Mouse (Mus musculus) cerebellum, adult 8-10 months (tissue): ENCODE measurements around the gene Gm28305.

Experiments
- DNase-seq: peaks from one replicate; pipeline ENCODE4 v3.0.0; 2022

The Gm28305 gene

GRCm38 (mm10) chr9:104070863-104071604, 30.6 kb downstream of the Gm28305 start:
- DNase-seq = no peak

GRCm38 (mm10) chr9:104075808-104076207, 35.3 kb downstream of the Gm28305 start:
- no peak for DNase-seq

DNA sequence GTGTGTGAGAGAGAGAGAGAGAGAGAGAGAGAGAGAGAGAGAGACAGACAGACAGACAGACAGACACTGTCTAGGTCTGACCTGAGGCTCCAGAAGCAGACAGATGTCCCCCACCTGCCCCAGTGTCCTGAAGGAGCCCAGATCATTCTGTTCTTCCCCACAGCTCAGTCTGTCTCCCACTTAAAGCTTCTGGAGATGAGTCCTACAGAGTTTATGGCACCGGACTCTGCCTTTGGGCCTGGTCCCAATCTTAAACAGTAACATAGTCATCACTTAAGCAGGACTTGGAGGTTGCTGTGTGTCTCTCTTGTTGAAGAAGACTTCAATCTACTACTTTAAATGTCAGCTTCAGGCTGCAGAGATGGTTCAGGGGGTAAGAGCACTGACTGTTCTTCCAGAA, 38.3 kb downstream of the Gm28305 start:
- DNase-seq = no peak

DNA sequence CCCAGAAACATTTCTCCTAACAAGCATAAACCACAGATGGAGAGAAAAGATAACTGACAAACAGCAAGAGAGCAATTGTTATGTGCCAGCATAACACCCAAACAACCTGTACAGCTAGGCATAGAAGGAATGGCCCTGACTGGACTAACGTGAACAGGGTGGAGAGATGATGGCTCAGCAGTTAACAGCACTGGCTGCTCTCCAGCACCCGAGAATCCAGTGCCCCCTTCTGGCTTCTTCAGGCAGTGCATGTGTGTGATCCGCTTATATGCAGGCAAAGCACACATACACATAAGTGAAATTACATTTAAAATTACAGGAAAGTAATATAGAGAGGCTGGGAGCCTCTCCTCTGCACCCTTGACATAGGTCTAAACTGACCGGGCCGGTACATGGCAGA, 38.9 kb downstream of the Gm28305 start:
- DNase-seq = no peak

GRCm38 (mm10) chr9:104080038-104080437, 39.6 kb downstream of the Gm28305 start:
- DNase-seq = no peak

DNA sequence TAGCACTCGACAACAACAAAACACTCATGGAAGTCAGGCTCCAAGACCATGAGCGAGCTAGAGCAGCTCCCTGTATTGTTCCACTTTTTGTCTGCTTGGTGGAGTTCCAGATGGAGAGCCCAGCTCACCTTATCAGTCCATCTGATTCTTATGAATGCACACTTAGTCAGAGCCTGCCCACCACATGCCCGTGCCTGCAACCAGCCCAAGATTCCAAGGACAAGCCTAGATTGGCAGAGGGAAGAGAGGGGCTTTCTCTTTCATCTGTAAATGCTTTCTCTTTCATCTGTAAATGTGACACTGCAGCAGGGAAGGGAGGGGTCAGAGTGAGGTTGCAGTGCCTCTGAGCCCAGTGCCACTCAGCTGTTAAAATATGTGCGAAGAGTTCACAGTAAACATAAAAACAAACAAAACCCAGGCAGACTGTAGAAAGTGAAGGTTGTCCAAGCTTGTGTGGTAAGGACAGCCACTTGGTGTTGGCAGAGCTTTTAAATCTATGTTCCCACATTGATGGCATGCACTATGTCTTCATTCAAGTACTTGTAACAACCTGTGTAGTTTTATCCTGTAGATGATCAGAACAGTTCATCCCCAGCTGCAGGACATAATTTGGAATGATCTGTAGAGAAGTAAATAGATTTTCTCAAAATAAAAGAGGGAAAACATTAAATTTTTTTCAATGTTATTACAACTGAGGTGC, 45.4 kb downstream of the Gm28305 start:
- DNase-seq = no peak

DNA sequence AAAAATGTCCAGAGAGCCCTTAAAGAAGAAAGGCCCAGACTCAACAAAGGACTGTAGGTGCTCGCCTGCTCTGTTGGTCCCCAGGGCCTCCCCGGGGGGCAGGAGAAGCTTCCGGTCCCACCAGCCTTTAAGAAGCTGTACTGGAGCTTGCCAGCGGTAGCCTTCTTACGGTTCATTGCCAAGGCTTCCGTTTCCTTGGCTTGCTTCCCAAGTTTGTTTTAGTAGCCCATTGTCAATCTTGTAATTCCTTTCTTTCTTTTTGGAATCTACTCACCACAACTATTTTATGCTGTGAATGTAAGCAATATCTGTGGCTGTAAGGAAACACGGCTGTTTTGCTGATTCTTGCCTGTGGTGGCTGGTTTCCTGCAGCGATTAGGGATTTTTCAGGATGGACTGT, 48.1 kb downstream of the Gm28305 start:
- DNase-seq = no peak

DNA sequence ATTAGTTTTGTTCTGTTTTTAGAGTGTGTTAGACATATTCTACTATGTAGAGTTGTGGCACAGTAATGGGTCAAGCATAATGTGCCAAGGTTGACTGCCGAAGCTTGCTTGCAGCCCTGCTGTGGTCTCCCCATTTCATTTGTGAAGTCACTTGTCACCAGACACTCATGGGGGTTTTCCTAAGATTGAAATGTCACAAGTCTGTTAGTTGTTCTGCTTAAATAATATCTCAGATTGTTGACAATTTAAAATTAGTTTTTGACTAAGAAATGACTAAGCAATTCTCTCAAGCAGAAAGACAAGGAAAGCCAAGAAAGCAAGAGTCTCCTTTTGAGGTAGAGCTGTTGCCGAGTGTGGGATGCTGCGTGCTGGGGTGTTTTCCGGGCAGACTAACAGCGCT, 52.5 kb downstream of the Gm28305 start:
- DNase-seq = no peak

DNA sequence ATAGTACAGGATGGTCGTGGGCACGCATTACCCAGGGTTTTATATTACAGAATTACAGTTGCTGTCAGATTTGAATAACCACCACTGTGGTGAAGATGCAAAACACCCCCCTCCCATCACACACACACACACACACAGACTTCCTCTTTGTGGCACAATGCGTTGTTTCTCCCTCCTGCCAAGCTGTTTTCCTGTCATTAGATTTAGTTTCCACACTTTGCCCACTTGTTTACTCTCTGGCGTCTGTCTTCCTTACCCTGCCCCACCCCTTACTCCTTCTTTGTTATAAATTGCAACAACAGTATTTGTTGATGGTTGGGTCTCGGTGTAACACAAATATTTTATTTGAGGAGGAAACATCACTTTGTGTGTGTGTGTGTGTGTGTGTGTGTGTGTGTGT, 57.8 kb downstream of the Gm28305 start:
- no peak for DNase-seq

GRCm38 (mm10) chr9:104099060-104099459, 58.6 kb downstream of the Gm28305 start:
- DNase-seq = no peak

- DNase-seq = no peak
These were observed 60.4 kb downstream of the Gm28305 start for GRCm38 (mm10) chr9:104100822-104101221.

DNA sequence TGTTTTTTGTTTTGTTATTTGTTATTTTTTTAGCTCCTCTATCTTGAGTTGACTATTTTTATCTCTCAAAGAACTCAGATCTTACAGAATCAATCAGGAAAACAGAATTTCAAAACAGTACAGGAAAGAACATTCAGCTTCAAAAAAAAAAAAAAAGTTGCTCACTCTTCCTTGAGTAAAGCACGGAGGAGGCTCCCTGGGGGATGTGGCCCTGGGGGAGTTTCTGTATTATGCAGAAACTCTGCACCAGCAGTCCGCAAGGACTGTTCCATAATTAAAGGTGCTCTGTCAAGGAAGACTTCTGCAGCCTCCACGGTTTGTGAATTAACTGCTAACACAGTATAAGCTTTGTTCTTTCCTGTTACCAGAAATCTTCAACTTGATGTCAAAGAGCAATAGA, 61.0 kb downstream of the Gm28305 start:
- DNase-seq = no peak

GRCm38 (mm10) chr9:104102301-104102700, 61.8 kb downstream of the Gm28305 start:
- no peak for DNase-seq

DNA sequence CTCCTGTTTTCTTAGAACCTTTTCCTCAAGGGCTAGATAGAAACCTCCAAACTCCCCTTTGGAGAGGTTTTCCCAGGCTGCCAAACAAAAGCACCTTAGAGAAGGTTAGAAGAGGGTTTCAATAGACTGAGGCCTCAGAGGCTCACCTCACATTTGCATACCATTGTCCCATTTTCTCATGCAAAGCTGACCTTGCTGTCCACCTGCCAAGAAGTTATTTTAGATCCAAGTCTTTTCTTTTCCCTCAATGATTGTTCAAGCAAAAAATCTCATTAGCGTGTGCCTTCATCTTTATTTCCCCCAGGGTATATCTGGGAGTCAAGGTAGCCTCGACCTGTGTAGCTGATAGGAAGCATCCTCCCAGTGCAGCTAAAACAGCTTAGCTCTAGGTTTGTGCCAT, 62.4 kb downstream of the Gm28305 start:
- DNase-seq = no peak

DNA sequence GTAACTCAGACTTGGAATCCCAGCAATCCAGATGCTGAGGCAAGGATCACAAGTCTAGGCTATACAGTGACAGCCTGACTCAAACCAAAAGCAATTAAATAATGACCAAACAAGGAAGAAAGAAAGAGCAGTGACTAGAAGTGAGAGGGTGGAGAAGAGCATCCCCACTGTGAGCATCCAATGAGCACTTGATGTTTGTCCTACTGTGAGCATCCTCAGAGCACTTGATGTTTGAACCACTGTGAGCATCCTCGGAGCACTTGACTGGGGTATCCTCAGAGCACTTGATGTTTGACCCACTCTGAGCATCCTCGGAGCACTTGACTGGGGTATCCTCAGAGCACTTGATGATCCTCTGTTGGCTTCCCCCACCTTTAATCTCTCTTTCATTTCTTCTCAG, 64.5 kb downstream of the Gm28305 start:
- DNase-seq = no peak

DNA sequence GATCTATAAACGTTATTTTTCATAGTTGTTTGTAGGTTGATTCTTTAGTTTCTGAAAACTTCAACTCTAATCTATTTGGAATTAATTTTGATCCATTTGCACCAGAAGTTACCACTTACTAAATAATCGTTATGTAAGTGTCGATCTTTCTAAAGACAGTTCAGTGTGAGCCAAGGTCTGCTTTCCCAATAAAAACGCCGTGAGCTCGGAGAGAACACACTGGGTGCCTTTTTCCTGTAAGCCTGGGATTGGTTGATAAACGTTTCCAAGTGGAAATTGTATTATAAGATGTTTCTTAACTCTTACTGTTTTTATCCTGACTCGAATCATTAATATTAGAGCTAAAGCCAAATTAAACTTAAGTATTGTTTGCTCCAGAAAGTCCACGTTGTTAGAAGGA, 66.5 kb downstream of the Gm28305 start:
- DNase-seq = no peak

DNA sequence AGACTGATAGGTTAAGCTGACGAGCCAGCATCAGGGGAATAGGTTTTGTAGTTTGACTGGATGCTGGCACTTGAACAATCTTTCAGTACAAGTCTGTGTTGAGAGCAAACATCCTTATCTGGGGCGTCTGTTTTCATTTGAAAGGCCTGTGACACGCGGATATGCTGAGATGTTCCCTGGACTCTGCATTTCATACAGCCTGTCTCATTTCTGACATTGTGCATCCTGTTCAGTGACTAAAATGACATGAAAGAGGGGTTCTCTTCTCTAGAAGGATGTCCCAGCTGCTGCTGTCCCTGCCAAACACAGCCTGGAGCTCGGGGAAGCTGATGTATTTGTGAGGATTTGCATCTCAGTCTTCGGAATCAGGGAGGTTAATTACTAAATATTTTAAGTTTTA, 67.0 kb downstream of the Gm28305 start:
- DNase-seq = no peak

DNA sequence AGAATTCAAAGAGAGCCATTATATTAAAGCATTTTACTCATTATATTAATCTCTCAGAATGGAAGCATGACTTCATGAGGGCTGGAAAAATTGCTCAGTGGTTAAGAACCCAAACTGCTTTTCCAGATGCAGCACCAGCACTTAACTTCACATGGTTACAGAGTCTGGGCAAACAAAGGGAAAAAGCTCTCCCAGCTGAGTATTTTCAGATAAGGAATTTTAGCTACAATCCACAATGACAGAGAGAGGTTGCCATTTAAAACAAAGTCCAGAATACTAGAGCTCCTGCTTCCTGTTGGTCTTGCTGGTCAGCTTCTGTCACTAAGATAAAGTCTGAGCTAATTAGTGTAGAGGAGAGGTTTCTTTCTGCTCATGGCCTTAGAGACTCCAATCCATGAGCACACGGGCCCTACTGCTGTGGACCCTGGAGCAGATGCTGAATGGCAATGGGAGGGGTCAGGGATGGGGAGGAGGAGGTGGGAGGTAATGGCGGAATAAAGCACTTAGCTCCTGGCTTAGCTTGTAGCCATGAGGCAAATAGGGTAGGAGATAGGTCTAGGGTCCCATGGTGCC, 68.2 kb downstream of the Gm28305 start:
- no peak for DNase-seq

GRCm38 (mm10) chr9:104109151-104109550, 68.7 kb downstream of the Gm28305 start:
- no peak for DNase-seq

- DNase-seq = no peak
These were observed 82.6 kb downstream of the Gm28305 start for GRCm38 (mm10) chr9:104123101-104123500.

GRCm38 (mm10) chr9:104123622-104124021, 83.2 kb downstream of the Gm28305 start:
- DNase-seq = no peak
